Mouse (Mus musculus): Measurements from ENCODE around the gene Dkc1. TPM values are rescaled to one million over a fixed set of nuclear protein-coding genes. Genes with fewer than 3 reads are reported as not detected.
"Not testable (repeated sequence)": the region's sequence is repeated elsewhere in the genome, so short reads cannot be mapped to it uniquely, and the experiment has no call there.

Dkc1 gene
- polyA plus RNA-seq, 1 experiment from 2014 or later: 113 TPM

DNA sequence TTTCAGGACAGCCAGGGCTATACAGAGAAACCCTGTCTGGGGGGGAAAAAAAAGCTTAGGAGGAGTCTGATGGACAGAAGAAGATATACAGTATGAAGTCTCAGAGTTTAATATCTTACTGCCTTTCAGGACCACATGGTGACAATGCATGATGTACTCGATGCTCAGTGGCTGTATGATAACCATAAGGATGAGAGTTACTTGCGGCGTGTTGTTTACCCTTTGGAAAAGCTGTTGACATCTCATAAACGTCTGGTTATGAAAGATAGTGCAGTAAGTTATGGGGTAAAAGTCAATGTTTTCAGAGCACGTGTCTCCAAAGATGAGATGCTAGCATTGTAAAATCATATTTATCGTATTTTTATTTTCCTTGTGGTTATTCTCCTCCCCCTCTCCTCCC is 6.6 kb downstream of the Dkc1 start:
- no peaks in the 10 kb centered on the region for H3K4me1 ChIP-seq
- no peak overlapping the region for H3K27ac ChIP-seq (replicated peaks)
- no peak for ATAC-seq (ENCODE audit: insufficient number of reproducible peaks, low FRiP score, low TSS enrichment, low read depth)
- H3K9ac ChIP-seq: no peak overlapping the region
- 84% methylated on average over 6 of the region's 6 CpGs for WGBS
- H3K4me3 ChIP-seq (replicated peaks): no peak overlapping the region
- H3K9me3 ChIP-seq (replicated peaks): no peaks in the 10 kb centered on the region
- no peak overlapping the region for H3K4me2 ChIP-seq (replicated peaks)
- no peaks in the 10 kb centered on the region for H3K27me3 ChIP-seq
- peaks cover 24% of the 10 kb centered on the region for H3K36me3 ChIP-seq

DNA sequence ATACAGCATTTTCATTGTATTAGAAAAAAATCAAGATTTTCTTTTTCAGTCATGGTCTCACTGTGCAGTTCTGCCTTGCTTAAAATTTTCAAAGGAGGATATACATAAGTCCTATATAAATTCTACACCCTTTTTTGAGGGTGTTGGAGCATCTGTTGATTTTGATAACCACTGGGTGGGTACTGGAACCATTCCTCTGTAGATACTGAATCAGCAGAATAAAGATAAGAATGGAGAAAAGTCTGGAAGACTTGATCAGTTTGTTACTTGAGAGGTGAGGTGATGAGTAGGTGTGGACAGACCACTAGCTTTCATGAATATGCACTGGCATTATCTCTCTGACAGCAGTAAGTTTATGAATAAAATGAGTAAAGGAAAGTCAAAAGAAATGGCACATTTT is 19.9 kb downstream of the Dkc1 start:
- Histone ChIP-seq H3K9ac (no peak overlapping the region), H3K4me3 (replicated peaks) (no peak overlapping the region), H3K27ac (replicated peaks) (no peak overlapping the region), H3K9me3 (replicated peaks) (no peaks in the 10 kb centered on the region), H3K36me3 (0 out of 2 replicates have a peak, but pooled peaks cover 6% of the 10 kb centered on the region), H3K4me1 (no peaks in the 10 kb centered on the region), H3K27me3 (no peaks in the 10 kb centered on the region), H3K4me2 (replicated peaks) (no peak overlapping the region)
- no peak for ATAC-seq (ENCODE audit: insufficient number of reproducible peaks, low FRiP score, low TSS enrichment, low read depth)

GRCm38 (mm10) chrX:75125606-75126005 is 30.0 kb downstream of the Dkc1 start:
- H3K4me1 ChIP-seq: no peaks in the 10 kb centered on the region
- H3K4me2 ChIP-seq (replicated peaks): no peak overlapping the region
- 82% methylated on average over 3 of the region's 3 CpGs for WGBS
- no peak overlapping the region for H3K9ac ChIP-seq
- peaks cover 4% of the 10 kb centered on the region; the same call in 1 of the 2 replicates for H3K36me3 ChIP-seq
- H3K27ac ChIP-seq (replicated peaks): no peak overlapping the region
- no peaks in the 10 kb centered on the region for H3K27me3 ChIP-seq
- no peak for ATAC-seq (ENCODE audit: insufficient number of reproducible peaks, low FRiP score, low TSS enrichment, low read depth)
- H3K4me3 ChIP-seq (replicated peaks): no peak overlapping the region
- no peaks in the 10 kb centered on the region for H3K9me3 ChIP-seq (replicated peaks)

- no peak overlapping the region for H3K4me2 ChIP-seq (replicated peaks)
- ATAC-seq (ENCODE audit: insufficient number of reproducible peaks, low FRiP score, low TSS enrichment, low read depth): no peak
- H3K4me3 ChIP-seq (replicated peaks): no peak overlapping the region
- H3K27me3 ChIP-seq: no peaks in the 10 kb centered on the region
- no peak overlapping the region for H3K9ac ChIP-seq
- no peaks in the 10 kb centered on the region for H3K4me1 ChIP-seq
- no peak overlapping the region for H3K27ac ChIP-seq (replicated peaks)
- H3K36me3 ChIP-seq: peaks cover 4% of the 10 kb centered on the region; the same call in 1 of the 2 replicates
- H3K9me3 ChIP-seq (replicated peaks): no peaks in the 10 kb centered on the region
Measured at GRCm38 (mm10) chrX:75126893-75127292, 31.2 kb downstream of the Dkc1 start.

- H3K4me3 ChIP-seq (replicated peaks): no peak overlapping the region
- no peak overlapping the region for H3K4me2 ChIP-seq (replicated peaks)
- no peaks in the 10 kb centered on the region for H3K27me3 ChIP-seq
- H3K27ac ChIP-seq (replicated peaks): no peak overlapping the region
- no peak for ATAC-seq (ENCODE audit: insufficient number of reproducible peaks, low FRiP score, low TSS enrichment, low read depth)
- no peaks in the 10 kb centered on the region for H3K9me3 ChIP-seq (replicated peaks)
- peaks cover 4% of the 10 kb centered on the region; the same call in 1 of the 2 replicates for H3K36me3 ChIP-seq
- H3K9ac ChIP-seq: no peak overlapping the region
- no peaks in the 10 kb centered on the region for H3K4me1 ChIP-seq
Measured at GRCm38 (mm10) chrX:75128333-75128980, 32.8 kb downstream of the Dkc1 start.

GRCm38 (mm10) chrX:75129474-75129873 is 33.8 kb downstream of the Dkc1 start:
- Histone ChIP-seq H3K4me2 (replicated peaks) (no peak overlapping the region), H3K4me1 (no peaks in the 10 kb centered on the region), H3K36me3 (peaks cover 4% of the 10 kb centered on the region; the same call in 1 of the 2 replicates), H3K27me3 (no peaks in the 10 kb centered on the region), H3K9me3 (replicated peaks) (no peaks in the 10 kb centered on the region), H3K4me3 (replicated peaks) (no peak overlapping the region), H3K9ac (no peak overlapping the region), H3K27ac (replicated peaks) (no peak overlapping the region)
- WGBS: 76% methylated on average over 2 of the region's 2 CpGs
- ATAC-seq (ENCODE audit: insufficient number of reproducible peaks, low FRiP score, low TSS enrichment, low read depth): no peak

GRCm38 (mm10) chrX:75130467-75131160 is 35.0 kb downstream of the Dkc1 start, which contains the start of gene Mpp1:
Gene Mpp1 (minus strand): TSS chrX:75131016.
- peak within 1 kb of the TSS; percentile 71 for H3K27ac ChIP-seq (replicated peaks)
- H3K36me3 ChIP-seq: no peaks in the 10 kb centered on the region
- ATAC-seq (ENCODE audit: insufficient number of reproducible peaks, low FRiP score, low TSS enrichment, low read depth): peak; percentile 96

GRCm38 (mm10) chrX:75136938-75137337 is 41.3 kb downstream of the Dkc1 start:
- Histone ChIP-seq H3K27ac (replicated peaks) (no peak overlapping the region), H3K9me3 (replicated peaks) (no peaks in the 10 kb centered on the region), H3K9ac (no peak overlapping the region), H3K36me3 (no peaks in the 10 kb centered on the region), H3K4me3 (replicated peaks) (no peak overlapping the region), H3K27me3 (no peaks in the 10 kb centered on the region), H3K4me2 (replicated peaks) (no peak overlapping the region), H3K4me1 (no peaks in the 10 kb centered on the region)
- ATAC-seq (ENCODE audit: insufficient number of reproducible peaks, low FRiP score, low TSS enrichment, low read depth): no peak

More at GRCm38 (mm10) chrX:75130467-75131160, 35.0 kb downstream of the Dkc1 start, which contains the start of gene Mpp1:
- WGBS: 15% methylated on average over 36 of the region's 36 CpGs
- no peaks in the 10 kb centered on the region for H3K4me1 ChIP-seq
- H3K4me3 ChIP-seq (replicated peaks): peak within 1 kb of the TSS; percentile 53
- H3K4me2 ChIP-seq (replicated peaks): peak within 1 kb of the TSS; percentile 45
- H3K9ac ChIP-seq: peak within 1 kb of the TSS; percentile 41
- no peaks in the 10 kb centered on the region for H3K27me3 ChIP-seq
- no peaks in the 10 kb centered on the region for H3K9me3 ChIP-seq (replicated peaks)

DNA sequence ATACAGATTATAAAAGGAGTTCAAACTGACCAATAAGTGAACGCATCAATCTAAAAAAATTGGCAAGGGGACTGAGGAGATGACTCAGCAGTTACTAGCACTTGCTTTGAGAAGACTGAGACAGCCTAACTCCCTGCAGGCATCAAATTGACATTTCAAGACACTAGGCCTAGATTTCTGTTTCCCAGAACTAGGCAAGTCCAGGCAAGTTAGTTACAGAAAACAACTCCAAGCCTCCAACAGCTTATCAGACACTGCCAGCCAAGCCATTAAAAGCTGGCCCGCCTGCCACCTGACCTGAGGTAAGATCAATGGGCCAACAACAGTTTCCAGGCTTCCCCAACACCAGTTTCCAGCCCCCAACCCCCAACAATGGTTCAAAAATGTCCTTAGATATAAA is 42.1 kb downstream of the Dkc1 start:
- Histone ChIP-seq H3K9me3 (replicated peaks) (no peaks in the 10 kb centered on the region), H3K36me3 (no peaks in the 10 kb centered on the region), H3K27ac (replicated peaks) (no peak overlapping the region), H3K27me3 (no peaks in the 10 kb centered on the region), H3K4me3 (replicated peaks) (no peak overlapping the region), H3K4me1 (no peaks in the 10 kb centered on the region), H3K4me2 (replicated peaks) (no peak overlapping the region), H3K9ac (no peak overlapping the region)
- no peak for ATAC-seq (ENCODE audit: insufficient number of reproducible peaks, low FRiP score, low TSS enrichment, low read depth)
- 68% methylated on average over 2 of the region's 2 CpGs for WGBS

DNA sequence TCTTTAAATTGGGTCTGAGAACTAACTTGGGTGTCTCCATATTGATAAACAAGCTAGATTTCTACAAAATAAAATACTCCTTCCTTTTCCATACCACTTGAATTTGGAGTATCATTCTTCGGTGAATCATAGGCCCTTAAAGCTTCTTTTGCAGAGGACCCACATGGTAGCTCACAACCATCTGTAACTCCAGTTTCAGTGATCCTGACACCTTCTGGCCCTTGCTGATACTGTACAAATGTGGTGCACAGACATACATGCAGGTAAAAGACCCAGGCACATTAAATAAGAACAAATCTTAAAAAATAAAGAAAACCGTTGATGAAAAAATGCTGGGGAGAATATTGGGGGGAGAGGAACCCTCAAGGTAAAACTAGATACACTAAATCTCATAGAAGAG is 42.5 kb downstream of the Dkc1 start:
- 94% methylated on average over 2 of the region's 2 CpGs for WGBS
- Histone ChIP-seq H3K36me3 (no peaks in the 10 kb centered on the region), H3K27ac (replicated peaks) (no peak overlapping the region), H3K4me1 (no peaks in the 10 kb centered on the region), H3K4me2 (replicated peaks) (no peak overlapping the region), H3K9ac (no peak overlapping the region), H3K9me3 (replicated peaks) (no peaks in the 10 kb centered on the region), H3K4me3 (replicated peaks) (no peak overlapping the region), H3K27me3 (no peaks in the 10 kb centered on the region)
- ATAC-seq (ENCODE audit: insufficient number of reproducible peaks, low FRiP score, low TSS enrichment, low read depth): no peak

DNA sequence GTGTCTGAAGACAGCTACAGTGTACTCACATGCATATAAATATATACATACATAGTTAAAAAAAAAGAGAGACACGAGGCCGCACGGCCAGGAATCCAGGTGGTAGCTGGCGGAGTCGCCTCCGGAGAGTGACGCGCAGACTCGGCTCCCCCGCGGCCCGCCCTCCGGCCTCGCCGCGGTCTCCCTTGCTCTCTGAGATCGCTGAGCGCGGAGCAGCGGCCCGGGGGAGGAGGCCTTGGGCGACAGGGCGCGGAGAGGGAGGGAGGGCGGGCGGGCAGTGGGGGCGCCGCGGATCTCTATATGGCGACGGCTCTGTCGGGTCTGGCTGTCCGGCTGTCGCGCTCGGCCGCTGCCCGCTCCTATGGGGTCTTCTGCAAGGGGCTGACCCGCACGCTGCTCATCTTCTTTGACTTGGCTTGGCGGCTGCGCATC is 47.5 kb downstream of the Dkc1 start:
- H3K4me1 ChIP-seq; H3K9ac ChIP-seq; H3K27me3 ChIP-seq; H3K27ac ChIP-seq (replicated peaks); ATAC-seq (ENCODE audit: insufficient number of reproducible peaks, low FRiP score, low TSS enrichment, low read depth); H3K9me3 ChIP-seq (replicated peaks); H3K36me3 ChIP-seq: not testable (repeated sequence)
- Histone ChIP-seq H3K4me3 (replicated peaks) (peak overlapping the region; percentile 37), H3K4me2 (replicated peaks) (peak overlapping the region; percentile 59)
- WGBS: 14% methylated on average over 20 of the region's 42 CpGs

- Histone ChIP-seq H3K4me1 (no peaks in the 10 kb centered on the region), H3K27ac (replicated peaks) (no peak overlapping the region), H3K9ac (no peak overlapping the region), H3K27me3 (no peaks in the 10 kb centered on the region), H3K4me3 (replicated peaks) (no peak overlapping the region), H3K4me2 (replicated peaks) (no peak overlapping the region), H3K36me3 (no peaks in the 10 kb centered on the region), H3K9me3 (replicated peaks) (no peaks in the 10 kb centered on the region)
- no peak for ATAC-seq (ENCODE audit: insufficient number of reproducible peaks, low FRiP score, low TSS enrichment, low read depth)
- WGBS: 61% methylated on average over 4 of the region's 4 CpGs
Measured at GRCm38 (mm10) chrX:75148414-75148813, 52.8 kb downstream of the Dkc1 start.

Data from embryonic facial prominence, embryonic 15.5 days (tissue).